Mouse (Mus musculus): Measurements from ENCODE around the gene Grm4. TPM values are rescaled to one million over a fixed set of nuclear protein-coding genes. Genes with fewer than 3 reads are reported as not detected.

The Grm4 gene
- polyA plus RNA-seq, 1 experiment: not detected

- no peak overlapping the region for H3K27ac ChIP-seq (ENCODE audit: control insufficient read depth, insufficient read depth, low read depth, low read length, poor library complexity)
- WGBS: 47% methylated on average over 4 of the region's 4 CpGs
- H3K4me3 ChIP-seq (replicated peaks; ENCODE audit: control insufficient read depth, low read depth, low read length): no peak overlapping the region
- TF ChIP-seq CTCF (IDR thresholded peaks at IDR 0.05; ENCODE audit: control insufficient read depth, insufficient read depth, low read length): no peak
- H3K4me1 ChIP-seq (ENCODE audit: control insufficient read depth, insufficient read depth, low read length): no peaks in the 10 kb centered on the region
Observed at GRCm38 (mm10) chr17:27500811-27501210, 20.4 kb downstream of the Grm4 start.

GRCm38 (mm10) chr17:27499080-27499479 lies 22.1 kb downstream of the Grm4 start:
- TF ChIP-seq POLR2A (IDR thresholded peaks at IDR 0.05; ENCODE audit: borderline replicate concordance, control insufficient read depth, low read depth, low read length): no peak
- no peak for TF ChIP-seq CTCF (IDR thresholded peaks at IDR 0.05; ENCODE audit: control insufficient read depth, insufficient read depth, low read length)
- H3K4me3 ChIP-seq (replicated peaks; ENCODE audit: control insufficient read depth, low read depth, low read length): no peak overlapping the region
- no peak overlapping the region for H3K27ac ChIP-seq (ENCODE audit: control insufficient read depth, insufficient read depth, low read depth, low read length, poor library complexity)
- WGBS: 58% methylated on average over 13 of the region's 13 CpGs
- no peaks in the 10 kb centered on the region for H3K4me1 ChIP-seq (ENCODE audit: control insufficient read depth, insufficient read depth, low read length)

GRCm38 (mm10) chr17:27497798-27498197 lies 23.4 kb downstream of the Grm4 start:
- 21% methylated on average over 5 of the region's 5 CpGs for WGBS
- Histone ChIP-seq H3K4me1 (ENCODE audit: control insufficient read depth, insufficient read depth, low read length) (no peaks in the 10 kb centered on the region), H3K27ac (ENCODE audit: control insufficient read depth, insufficient read depth, low read depth, low read length, poor library complexity) (no peak overlapping the region), H3K4me3 (replicated peaks; ENCODE audit: control insufficient read depth, low read depth, low read length) (no peak overlapping the region)
- TF ChIP-seq POLR2A (IDR thresholded peaks at IDR 0.05; ENCODE audit: borderline replicate concordance, control insufficient read depth, low read depth, low read length) (no peak), CTCF (IDR thresholded peaks at IDR 0.05; ENCODE audit: control insufficient read depth, insufficient read depth, low read length) (no peak)

GRCm38 (mm10) chr17:27495008-27495540 lies 26.1 kb downstream of the Grm4 start:
- WGBS: 77% methylated on average over 7 of the region's 7 CpGs
- H3K27ac ChIP-seq (ENCODE audit: control insufficient read depth, insufficient read depth, low read depth, low read length, poor library complexity): no peak overlapping the region

GRCm38 (mm10) chr17:27493969-27494368 lies 27.2 kb downstream of the Grm4 start:
- Histone ChIP-seq H3K27ac (ENCODE audit: control insufficient read depth, insufficient read depth, low read depth, low read length, poor library complexity) (no peak overlapping the region), H3K4me1 (ENCODE audit: control insufficient read depth, insufficient read depth, low read length) (no peaks in the 10 kb centered on the region), H3K4me3 (replicated peaks; ENCODE audit: control insufficient read depth, low read depth, low read length) (no peak overlapping the region)
- 73% methylated on average over 8 of the region's 8 CpGs for WGBS
- TF ChIP-seq POLR2A (IDR thresholded peaks at IDR 0.05; ENCODE audit: borderline replicate concordance, control insufficient read depth, low read depth, low read length): no peak
- no peak for TF ChIP-seq CTCF (IDR thresholded peaks at IDR 0.05; ENCODE audit: control insufficient read depth, insufficient read depth, low read length)

More at GRCm38 (mm10) chr17:27495008-27495540, 26.1 kb downstream of the Grm4 start:
- TF ChIP-seq CTCF (IDR thresholded peaks at IDR 0.05; ENCODE audit: control insufficient read depth, insufficient read depth, low read length) (no peak), POLR2A (IDR thresholded peaks at IDR 0.05; ENCODE audit: borderline replicate concordance, control insufficient read depth, low read depth, low read length) (no peak)
- no peak overlapping the region for H3K4me3 ChIP-seq (replicated peaks; ENCODE audit: control insufficient read depth, low read depth, low read length)
- H3K4me1 ChIP-seq (ENCODE audit: control insufficient read depth, insufficient read depth, low read length): no peaks in the 10 kb centered on the region

- WGBS: 63% methylated on average over 4 of the region's 4 CpGs
- Histone ChIP-seq H3K4me1 (ENCODE audit: control insufficient read depth, insufficient read depth, low read length) (no peaks in the 10 kb centered on the region), H3K4me3 (replicated peaks; ENCODE audit: control insufficient read depth, low read depth, low read length) (no peak overlapping the region), H3K27ac (ENCODE audit: control insufficient read depth, insufficient read depth, low read depth, low read length, poor library complexity) (no peak overlapping the region)
- no peak for TF ChIP-seq CTCF (IDR thresholded peaks at IDR 0.05; ENCODE audit: control insufficient read depth, insufficient read depth, low read length)
- no peak for TF ChIP-seq POLR2A (IDR thresholded peaks at IDR 0.05; ENCODE audit: borderline replicate concordance, control insufficient read depth, low read depth, low read length)
Observed at GRCm38 (mm10) chr17:27493389-27493788, 27.8 kb downstream of the Grm4 start.

- no peak for TF ChIP-seq CTCF (IDR thresholded peaks at IDR 0.05; ENCODE audit: control insufficient read depth, insufficient read depth, low read length)
- TF ChIP-seq POLR2A (IDR thresholded peaks at IDR 0.05; ENCODE audit: borderline replicate concordance, control insufficient read depth, low read depth, low read length): no peak
Observed at GRCm38 (mm10) chr17:27488173-27488823, 32.9 kb downstream of the Grm4 start.

GRCm38 (mm10) chr17:27485940-27486339 lies 35.3 kb downstream of the Grm4 start:
- Histone ChIP-seq H3K27ac (ENCODE audit: control insufficient read depth, insufficient read depth, low read depth, low read length, poor library complexity) (no peak overlapping the region), H3K4me1 (ENCODE audit: control insufficient read depth, insufficient read depth, low read length) (no peaks in the 10 kb centered on the region), H3K4me3 (replicated peaks; ENCODE audit: control insufficient read depth, low read depth, low read length) (no peak overlapping the region)
- TF ChIP-seq POLR2A (IDR thresholded peaks at IDR 0.05; ENCODE audit: borderline replicate concordance, control insufficient read depth, low read depth, low read length): no peak
- no peak for TF ChIP-seq CTCF (IDR thresholded peaks at IDR 0.05; ENCODE audit: control insufficient read depth, insufficient read depth, low read length)
- WGBS: 77% methylated on average over 8 of the region's 8 CpGs

More at GRCm38 (mm10) chr17:27488173-27488823, 32.9 kb downstream of the Grm4 start:
- WGBS: 82% methylated on average over 16 of the region's 16 CpGs
- Histone ChIP-seq H3K4me1 (ENCODE audit: control insufficient read depth, insufficient read depth, low read length) (no peaks in the 10 kb centered on the region), H3K4me3 (replicated peaks; ENCODE audit: control insufficient read depth, low read depth, low read length) (no peak overlapping the region), H3K27ac (ENCODE audit: control insufficient read depth, insufficient read depth, low read depth, low read length, poor library complexity) (no peak overlapping the region)
